Mouse (Mus musculus): ENCODE measurements around the gene Mmel1.

The Mmel1 gene

DNA sequence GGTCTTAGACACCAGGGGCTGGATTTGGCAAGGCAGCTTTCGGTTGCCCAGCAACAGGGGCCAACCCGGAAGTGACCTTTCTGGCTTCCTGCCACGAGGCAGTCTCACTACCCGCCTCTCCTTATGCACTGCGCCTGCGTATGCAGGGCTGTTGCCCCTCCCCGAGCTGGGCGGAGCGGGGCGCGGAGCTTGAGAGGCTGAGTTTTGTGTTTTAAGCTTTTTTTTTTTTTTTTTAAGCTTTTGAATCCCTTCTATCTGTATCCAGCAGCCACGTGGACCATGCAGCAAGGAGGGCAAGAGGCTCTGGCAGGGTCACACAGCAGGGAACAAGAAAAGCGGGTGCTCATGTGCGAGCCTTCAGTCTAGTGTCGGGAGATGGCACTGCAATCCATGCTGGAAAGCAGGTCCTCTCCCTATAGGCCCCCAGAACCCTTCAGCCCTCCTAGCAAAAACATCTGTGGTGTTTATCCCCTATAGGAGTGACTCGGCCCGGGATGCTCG, 5.1 kb upstream of the Mmel1 start:
- DNase-seq (ENCODE audit: low spot score): peak; percentile 89

DNA sequence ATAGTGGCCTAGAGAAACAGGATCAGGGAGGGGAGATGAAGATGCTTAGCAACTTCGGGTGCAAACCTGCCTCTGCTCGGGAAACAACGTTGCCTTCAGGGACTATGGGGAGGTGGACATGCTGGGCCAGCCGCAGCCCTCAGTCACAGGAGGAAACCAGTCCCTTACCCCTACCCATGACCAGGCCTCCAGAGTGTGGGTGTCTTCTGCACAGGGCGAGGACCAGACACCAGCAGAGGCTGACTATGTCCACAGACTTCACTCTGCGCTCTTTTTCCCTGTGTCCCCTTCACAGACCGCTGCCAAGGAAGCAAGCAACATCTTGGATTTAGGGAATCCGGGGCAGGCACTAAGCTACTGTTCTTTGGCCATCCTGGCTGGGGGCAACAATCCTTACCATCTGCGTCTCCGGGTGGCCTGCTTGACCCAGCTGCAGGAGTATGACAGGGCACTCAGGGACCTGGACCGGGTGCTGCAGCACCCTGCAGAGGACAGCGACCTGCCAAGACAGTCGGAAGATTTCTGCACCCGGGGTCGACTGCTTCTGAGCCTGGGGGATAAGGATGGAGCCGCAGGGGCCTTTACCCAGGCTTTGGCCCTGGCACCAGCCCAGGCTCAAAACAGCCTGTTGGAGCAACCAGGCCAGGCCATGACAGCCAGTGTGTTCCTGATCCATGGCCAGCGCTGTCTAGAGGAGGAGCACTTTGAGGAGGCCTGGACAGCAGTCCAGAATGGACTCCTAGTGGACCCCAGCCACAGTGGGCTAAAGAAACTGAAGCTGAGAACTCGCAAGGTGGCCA, 4.2 kb upstream of the Mmel1 start:
- no peak for DNase-seq (ENCODE audit: low spot score)

DNA sequence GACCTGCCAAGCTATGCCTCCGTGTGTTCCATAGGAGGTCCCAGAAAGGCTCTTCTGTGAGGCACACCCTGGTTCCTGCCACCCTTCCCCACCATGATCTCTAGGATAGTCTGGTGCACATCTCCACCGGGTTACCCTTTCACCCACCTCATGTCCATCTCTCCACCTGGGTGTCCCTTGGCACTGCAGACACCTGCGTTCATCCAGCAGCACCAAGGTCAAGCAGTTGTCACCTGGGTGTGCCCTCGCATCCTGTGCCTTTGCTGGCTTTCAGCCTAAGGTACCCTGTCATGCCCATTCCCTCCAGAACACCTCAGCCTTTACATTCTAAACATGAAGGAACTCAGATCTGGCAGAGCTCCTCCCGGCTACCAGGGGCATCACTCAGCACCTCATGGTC, 3.0 kb upstream of the Mmel1 start:
- no peak for DNase-seq (ENCODE audit: low spot score)

DNA sequence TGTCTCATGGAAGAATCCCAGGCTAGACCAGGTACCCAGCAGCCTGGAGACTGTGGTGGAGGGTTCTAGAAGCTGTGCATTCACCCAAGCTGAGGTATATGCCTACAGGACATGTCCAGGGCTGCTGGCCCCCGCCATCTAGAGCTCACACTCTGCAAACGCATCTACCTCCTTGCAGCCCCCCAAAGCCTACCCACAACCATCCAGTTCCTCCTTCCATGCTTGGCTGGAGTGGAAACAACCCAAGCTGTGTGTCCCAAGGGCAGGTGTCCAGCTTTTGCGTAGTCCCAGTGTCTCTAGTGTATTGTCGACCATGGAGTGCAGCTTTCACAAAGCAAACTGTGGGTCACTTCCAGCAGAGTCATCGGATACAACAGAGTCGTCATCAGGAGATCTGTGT, 2.1 kb upstream of the Mmel1 start:
- DNase-seq (ENCODE audit: low spot score): no peak

DNA sequence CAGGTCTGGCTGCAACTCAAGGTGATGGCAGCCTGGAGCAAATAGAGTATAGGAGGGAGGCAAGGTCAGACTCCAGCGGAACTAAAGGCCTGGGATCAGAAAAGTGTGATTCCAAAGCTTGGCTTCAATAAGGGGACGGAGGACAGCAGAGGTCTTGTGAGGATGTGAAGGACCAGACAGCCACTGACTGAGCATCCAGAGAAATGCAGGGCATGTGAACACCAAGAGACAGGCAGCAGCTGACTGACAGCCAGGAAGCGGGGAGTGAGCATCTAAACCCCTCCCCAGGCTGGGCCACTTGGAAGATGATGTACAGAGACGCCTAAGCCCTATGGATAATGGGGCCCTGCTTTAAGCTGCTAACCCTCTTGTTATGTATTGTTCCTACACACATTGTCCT, 1.3 kb downstream of the Mmel1 start:
- no peak for DNase-seq (ENCODE audit: low spot score)

DNA sequence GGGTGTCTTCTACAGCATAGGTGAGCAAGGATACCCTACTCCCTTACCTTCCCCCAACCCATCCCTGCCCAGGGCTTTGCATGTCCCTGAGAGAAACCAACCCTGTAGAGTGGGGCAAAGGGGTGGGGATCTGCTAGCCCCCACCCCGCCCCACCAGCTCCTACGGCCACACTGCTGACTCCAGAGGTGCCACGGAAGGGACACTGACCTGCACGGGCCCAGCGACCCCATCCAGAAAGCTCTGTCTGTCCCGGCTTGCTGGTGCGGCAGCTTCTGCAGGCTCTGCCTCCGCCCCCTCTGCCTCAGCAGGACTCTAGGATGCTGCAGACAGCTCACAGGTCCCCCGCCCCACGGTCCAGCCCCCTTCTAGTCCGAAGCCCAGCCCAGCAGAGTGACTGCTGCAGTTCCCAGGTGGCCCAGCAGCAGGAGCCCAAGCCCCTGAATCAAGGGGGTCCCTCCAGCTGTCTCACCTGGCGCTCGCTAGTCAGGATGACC, 2.4 kb downstream of the Mmel1 start:
- DNase-seq (ENCODE audit: low spot score): no peak

DNA sequence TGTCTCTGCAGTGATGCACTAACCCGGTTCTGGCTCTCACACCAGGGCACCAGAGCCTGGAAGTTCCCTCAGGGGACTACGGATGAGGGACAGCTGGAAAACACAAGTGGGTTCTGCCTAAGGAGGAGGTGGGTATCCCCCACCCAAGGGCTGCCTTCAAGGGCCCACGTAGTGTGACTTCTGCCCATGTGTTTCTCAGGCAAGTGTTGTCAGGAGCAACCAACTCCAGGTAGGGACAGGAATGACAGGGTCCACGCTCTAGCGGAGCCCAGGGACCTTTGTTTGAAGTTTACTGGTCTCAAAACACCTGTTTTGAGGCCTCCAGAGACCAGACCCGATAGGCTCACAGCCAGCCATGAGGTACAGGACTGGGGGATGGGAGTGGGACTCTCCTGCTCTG, 3.8 kb downstream of the Mmel1 start:
- no peak for DNase-seq (ENCODE audit: low spot score)

DNA sequence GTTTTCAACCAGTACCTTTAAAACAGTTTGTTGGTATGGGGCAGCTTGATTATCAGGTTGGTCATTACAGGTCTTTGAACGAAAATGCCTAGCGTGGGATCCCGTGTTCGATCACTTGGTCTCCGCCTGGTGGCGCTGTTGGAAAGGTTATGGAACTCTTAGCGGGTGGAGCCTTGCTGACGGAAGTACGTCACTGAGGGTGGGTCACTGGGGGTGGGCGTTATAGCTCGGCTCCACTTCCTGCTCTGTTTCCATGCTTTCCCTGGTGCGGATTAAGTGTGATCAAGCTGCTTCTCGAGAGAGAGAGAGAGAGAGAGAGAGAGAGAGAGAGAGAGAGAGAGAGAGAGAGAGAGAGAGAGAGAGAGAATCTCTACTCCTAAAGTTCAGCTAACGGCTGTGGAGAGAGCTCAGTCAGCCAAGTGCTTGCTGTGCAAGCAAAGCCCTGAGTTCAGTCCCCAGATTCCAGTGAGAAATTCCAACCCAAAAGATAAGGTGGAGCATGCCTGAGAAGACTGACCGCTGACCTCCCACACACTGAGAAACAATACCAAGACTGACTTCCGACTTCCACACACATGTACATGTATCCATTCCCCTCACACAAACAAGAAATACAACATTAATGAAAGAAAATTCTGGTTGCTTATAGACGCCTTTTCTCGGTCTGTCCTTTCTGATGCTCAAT, 8.6 kb downstream of the Mmel1 start:
- DNase-seq (ENCODE audit: low spot score): peak; percentile 84

DNA sequence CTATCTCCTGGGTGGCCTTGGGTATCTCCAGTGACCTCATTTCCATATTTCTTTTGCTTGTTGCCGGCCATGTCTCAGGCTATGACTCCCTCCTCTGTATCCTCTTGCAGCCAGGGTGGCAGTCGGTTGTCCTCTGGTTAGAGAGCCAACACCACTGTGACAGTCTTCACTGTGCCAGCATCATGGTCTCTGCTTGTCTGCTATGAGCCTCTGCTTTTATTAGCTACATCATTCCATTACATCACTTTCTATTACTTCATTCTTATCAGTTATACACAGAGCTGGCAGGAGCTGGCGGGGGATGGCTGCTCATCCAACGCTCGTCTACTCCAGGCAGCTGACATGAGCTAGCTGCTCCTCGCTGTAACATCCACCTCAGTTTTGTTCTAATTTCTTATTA, 11.3 kb downstream of the Mmel1 start:
- DNase-seq (ENCODE audit: low spot score): no peak

DNA sequence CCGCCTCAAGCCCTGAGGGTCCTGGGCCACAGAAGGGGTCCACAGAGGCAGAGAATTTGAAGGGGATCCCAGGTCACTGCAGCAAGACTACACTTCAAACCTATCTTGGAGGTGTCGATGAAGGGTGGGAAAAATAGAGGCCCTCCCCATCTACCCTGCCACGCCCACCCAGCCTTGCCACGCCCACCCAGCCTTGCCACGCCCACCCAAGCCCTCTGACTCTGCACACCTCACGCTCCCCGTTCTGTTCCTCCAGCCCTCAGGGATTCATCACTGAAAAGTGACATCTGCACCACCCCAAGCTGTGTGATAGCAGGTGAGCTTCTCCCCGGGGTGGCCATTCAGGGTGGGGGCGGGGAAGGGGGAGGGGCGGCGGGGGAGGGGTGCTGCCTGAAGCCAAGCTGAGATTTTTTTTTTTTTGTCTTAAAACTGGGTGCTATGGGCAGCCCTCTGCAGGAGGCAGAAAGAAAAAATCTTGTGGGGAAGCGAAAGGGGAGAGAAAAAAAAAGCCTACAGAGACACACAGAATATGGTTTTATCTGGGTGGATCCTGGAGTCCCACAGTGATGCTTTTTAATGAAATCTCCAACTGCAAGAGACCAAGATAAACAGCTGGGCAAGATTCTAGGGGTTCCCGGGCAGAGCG, 12.8 kb downstream of the Mmel1 start:
- no peak for DNase-seq (ENCODE audit: low spot score)

DNA sequence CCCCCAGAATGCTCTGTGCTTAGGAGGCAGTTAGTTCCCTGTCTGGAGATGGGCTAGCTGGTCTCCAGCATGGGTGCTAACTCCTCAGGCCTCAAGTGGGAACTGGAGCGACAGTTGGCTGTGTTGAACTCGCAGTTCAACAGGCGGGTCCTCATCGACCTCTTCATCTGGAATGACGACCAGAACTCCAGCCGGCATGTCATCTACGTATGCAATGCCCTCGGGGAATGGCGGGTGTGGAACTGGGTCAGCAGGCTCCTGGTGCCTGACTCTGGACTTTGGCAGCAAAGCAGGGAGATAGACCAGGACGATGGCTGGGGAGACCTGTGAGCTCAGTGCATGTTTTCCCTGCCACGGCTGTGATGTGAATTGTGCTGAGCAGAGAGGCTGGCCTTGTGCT, 16.0 kb downstream of the Mmel1 start:
- no peak for DNase-seq (ENCODE audit: low spot score)

DNA sequence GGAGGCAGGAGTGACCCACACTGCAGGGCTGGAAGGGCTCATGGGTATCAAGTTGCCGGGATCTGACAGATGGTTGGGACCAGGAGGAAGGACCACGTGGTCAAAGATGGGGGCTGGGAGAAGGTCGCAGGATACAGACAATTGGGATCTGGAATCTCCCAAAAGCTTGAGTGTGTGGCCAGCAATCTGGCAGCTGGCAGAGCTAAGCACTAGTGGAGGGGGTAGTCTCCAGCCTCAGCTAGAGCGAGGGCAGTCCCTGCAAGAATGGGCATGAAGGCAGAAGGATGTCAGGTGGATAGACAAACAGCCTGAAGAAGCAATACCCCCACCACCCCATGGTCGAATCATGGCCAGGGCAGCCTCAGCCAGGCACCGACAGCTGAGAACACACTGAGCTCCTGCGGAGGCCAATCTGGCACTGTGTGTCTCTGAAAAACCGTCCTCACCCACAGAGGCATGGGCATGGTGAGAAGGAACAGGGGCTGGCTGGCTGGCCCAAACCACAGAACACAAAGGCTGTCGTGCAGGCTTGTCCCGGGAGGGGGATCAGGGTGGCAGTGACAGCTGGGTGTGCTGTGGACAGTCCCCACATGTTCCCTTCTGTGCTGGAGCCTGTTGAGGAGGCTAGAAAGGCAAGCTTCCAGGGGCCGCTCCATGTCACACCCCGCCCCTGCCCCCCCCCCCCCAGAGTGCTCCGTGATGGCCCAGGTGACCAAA, 17.6 kb downstream of the Mmel1 start:
- DNase-seq (ENCODE audit: low spot score): no peak

DNA sequence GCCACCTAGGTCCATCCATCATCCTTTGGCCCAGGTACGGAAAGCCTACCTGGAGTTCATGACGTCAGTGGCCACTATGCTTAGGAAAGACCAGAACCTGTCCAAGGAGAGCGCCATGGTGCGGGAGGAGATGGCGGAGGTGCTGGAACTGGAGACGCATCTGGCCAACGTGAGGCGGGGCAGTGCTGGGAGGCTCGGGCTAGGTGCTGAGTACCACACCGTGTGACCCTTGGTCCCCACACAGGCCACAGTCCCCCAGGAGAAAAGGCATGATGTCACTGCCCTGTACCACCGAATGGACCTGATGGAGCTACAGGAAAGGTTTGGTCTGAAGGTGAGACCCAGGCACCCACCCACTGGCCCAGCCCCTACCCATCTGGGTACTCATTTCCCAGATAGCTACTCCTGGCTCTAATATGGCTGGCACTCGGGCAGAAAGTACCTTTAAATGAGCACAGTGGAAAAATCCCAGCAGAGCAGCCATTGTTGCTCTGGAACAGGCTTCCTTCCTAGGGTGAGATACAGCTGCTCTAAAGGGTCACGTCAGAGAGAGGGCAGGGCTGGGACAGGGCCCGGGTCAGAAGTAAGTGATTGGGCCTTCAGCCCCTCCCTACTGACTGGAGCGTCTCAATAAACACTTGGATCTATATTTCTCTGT, 18.3 kb downstream of the Mmel1 start:
- no peak for DNase-seq (ENCODE audit: low spot score)

DNA sequence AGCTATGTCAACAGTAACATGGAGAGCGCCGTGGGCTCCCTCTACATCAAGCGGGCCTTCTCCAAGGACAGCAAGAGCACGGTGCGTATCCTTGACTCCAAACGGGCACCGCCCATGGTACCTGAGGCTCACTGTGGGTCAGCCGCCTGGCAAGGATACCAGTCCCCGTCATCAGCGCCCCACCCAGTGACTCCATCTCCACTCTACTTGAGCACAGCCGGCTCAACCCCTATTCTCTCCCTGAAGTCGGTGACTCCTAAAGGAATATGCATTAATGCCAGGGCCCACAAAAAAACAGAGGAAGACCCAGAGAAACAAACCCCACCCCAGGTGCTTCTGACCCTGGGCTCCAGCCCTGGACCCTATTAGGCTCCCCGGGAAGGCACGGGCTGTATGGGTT, 21.5 kb downstream of the Mmel1 start:
- DNase-seq (ENCODE audit: low spot score): no peak

DNA sequence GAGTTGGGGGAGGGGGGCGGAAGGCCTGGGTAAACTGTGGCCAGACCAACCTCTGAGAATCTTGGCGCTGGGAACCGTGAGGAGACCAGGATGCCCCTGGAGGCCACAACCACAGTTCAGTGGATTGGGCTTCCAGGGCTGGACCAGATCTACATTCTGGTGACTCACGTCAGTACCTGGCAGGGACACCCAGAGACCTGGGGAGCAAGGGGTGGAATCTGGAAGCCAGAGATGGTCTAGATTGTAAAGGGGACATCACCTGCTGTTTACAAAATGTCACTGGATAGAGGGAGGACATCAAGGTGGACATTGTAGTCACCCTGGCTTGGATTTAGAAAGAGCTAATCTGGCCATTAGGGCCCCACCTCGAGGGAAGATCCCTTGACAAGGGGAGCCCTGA, 26.2 kb downstream of the Mmel1 start:
- DNase-seq (ENCODE audit: low spot score): no peak

DNA sequence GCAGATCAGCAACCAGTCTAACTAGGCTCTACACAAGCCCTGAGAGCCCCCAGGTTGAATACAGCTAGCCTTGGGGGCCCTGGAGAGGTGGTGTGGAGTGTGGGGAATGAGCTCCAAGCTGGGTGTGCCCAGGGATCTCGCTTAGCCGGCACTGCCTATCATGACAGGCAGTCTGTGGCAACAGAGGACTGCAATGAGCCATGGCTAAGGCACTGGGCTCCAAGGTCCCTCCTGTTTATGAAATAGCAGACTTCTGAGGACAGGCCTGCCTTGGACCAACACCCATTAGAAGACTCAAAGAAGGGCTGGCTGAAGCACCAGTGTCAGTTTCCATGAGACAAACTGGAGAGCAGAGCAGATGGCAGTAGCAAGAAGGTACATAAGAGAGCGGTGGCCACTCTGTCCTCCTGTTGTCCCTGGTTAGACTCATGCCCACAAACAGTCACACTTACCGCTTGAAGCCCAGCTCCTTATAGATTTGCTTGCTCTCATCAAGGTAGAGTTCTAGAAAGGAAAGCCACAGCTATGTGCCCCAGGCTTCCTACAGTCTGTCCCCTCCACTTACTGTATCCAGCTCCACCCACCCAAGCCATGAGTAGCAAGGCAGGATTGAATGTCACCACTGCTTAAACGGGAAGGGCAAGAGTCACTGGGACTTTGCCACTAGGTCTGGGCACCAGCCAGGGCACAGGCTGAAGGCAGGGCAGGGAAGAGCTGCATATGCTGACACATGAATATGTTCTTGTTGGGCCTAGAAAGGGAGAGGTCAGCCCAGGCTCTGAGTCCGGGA, 28.5 kb downstream of the Mmel1 start:
- DNase-seq (ENCODE audit: low spot score): no peak

DNA sequence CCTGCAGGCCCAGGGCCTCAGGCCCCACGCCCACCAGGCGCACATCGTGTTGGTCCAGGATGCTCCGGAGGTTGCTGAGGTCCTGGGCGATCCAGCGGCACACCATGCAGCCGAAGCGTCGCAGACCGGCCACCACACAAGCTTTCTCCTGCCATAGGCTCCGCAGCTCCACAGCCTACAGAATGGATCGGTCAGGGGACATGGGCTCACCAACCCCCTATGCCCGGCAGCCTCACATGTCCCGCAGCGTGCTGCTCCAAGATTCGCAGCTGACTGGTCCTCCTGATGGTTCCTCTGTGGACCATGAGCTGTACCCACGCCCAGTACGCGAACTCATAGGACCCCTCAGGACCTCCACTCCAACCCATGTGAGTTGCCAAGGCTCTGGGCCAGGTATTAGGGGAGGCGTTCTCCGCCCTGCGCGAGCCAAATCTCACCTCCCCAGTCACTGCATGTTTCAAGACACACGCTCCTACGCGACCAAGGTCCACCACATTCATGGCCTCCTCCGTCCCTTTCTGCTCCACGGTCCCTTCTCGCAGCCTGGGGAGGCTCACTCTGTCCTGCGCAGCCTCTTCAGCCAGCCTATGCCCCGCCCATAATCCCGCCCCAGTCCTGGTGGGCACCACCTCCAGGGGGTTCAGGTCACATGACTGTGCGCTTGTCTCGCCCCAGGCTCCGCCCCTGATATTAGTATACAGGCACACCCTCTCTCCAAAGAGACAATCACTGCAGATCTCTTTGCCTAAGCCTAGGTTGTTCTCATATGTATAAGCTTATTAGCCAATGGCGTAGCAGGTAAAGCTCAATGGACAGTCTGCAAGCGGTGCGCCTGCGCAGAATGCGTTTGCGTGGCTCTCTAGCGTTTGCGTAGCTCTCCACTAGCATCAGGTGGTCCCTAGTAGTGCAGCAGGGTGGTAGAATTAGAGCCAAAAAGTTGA, 29.4 kb downstream of the Mmel1 start, which contains the start of gene Fam213b:
Fam213b (minus strand) TSS at position 630 of the 941 bp plus-strand sequence.
- DNase-seq (ENCODE audit: low spot score): peak; percentile 83

DNA sequence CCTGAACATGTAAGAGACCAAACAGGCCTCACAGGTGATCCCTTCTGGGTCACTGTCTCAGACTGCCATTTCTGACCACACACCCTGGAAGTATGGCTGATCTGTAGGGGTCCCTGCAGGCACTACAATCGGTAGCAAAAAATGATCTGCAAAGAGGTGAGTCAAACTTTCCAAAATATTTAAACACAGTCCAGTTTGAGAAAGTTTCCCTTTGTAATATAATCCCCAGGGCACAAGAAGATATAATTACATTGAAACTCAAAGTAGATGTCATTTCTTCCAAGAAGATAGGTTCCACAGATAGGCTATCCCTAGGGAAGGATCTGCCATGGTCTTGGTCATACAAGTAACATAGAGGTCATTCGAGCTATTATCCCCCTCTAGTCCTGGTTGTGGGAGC, 33.0 kb downstream of the Mmel1 start:
- no peak for DNase-seq (ENCODE audit: low spot score)

DNA sequence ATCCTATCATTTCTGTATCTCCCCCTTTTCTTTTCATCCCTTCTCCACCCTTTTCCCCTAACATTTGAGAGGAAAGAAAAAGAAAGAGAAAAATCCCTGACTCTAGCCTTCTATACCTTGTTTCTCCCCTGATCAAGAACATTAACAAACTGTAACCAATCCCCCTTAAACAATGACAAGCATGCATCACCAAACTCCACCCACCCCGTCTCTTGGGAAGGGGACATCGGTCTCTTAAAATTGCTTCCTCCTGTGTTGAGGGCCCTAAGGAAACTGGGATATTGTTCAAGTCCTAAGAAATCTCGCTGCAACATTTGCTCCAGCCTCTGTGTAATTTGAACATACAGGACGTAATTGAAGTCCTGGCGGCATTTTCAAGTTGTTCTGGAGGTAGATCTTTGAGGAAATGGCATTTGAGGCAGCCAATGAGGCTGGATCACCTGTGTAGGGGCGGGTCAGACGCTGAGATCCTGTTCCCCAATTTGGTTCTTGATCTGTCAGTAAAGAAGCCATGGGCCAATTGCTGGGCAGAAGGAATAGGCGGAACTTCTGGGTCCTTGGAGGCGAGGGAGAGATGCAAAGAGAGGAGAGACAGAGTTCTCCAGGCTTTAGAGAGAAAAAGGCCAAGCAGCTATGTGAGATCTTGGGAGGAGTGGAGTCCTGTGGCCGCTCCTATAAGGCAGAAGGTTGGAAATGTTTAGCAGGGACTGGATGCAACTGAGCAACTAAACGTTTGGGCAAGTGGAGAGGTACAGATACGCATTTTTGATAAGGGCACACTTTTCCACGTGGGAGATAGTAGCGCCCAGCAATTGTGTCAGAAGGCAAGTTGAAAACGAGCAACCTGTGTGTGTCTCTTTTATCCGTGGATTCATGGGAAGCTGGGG, 35.0 kb downstream of the Mmel1 start:
- DNase-seq (ENCODE audit: low spot score): peak; percentile 72
